Comparison of ENCODE assay signal across 8 mouse cellular contexts in genomic region chr5:115076144-115076901, GRCm38 (mm10). TPM values are rescaled to one million over a fixed set of nuclear protein-coding genes. Genes with fewer than 3 reads are reported as not detected.
DNase-seq lines count a peak whose midpoint lies in the region; ATAC-seq and TF ChIP-seq lines count a peak whose summit lies in the region.
"Had no signal": no experiment of that assay in that cellular context is flagged by ENCODE, and none has a peak within 500 bp of the region (broad histone marks: within the 10 kb centered on the region; RNA-seq: fewer than 3 reads in every experiment).

No protein-coding gene starts in this region.

- no peak overlapping the region for H3K9ac ChIP-seq in liver, embryonic 14.5 days (replicated peaks)

- H3K4me2 ChIP-seq in liver, embryonic 14.5 days (ENCODE audit: low read depth) = peak overlapping the region; percentile 0; the same call in 1 of the 2 replicates

- TF ChIP-seq CTCF in liver, embryonic 14.5 days (IDR thresholded peaks at IDR 0.05; ENCODE audit: low read depth) = peak; percentile 90

- H3K4me1 ChIP-seq in liver, embryonic 14.5 days (replicated peaks; ENCODE audit: control insufficient read depth in 2 of 2, insufficient read depth in 2 of 2, low read length in 1 of 2) = peaks cover 52 to 56% of the 10 kb centered on the region in 2 experiments

- peak; percentile 61 for TF ChIP-seq EP300 in liver, embryonic 14.5 days (IDR thresholded peaks at IDR 0.05; ENCODE audit: low read depth)

- peak overlapping the region; percentile 71 for H3K27ac ChIP-seq in liver, embryonic 14.5 days

- peak; percentile 49; the same call in 1 of the 2 replicates for ATAC-seq in liver, embryonic 14.5 days (ENCODE audit: insufficient read depth)

- WGBS in liver, embryonic 14.5 days (ENCODE audit: insufficient replicate concordance) = 34% methylated on average over 5 of the region's 5 CpGs

- peaks cover 22% of the 10 kb centered on the region for H3K36me3 ChIP-seq in liver, embryonic 14.5 days (replicated peaks; ENCODE audit: control insufficient read depth, insufficient read depth, low read depth)

- no peak overlapping the region for H3K4me3 ChIP-seq in liver, embryonic 14.5 days (ENCODE audit: insufficient read depth in 1 of 2, low read depth in 2 of 2, low read length in 2 of 2)

- DNase-seq in urinary bladder, postnatal 25 days (ENCODE audit: low spot score) = peak; percentile 61
- no peak for DNase-seq in urinary bladder, postnatal 10 days (ENCODE audit: low spot score)
- DNase-seq in adrenal gland, adult 8-10 months = peak; percentile 45
- peak; percentile 40 for DNase-seq in embryo, embryonic 11.5 days (ENCODE audit: low read depth, low spot score)
- DNase-seq in kidney, adult 9 months = peak; percentile 77
- DNase-seq in liver, embryonic 14.5 days (ENCODE audit: low read depth in 3 of 3, low spot score in 3 of 3) = peak in 2 of 3 experiments; percentile 59 to 69
- DNase-seq in retina, postnatal 1 day = peak; percentile 70

- no peaks in the 10 kb centered on the region for H3K27me3 ChIP-seq in liver, embryonic 14.5 days (ENCODE audit: control insufficient read depth, insufficient read depth, low read length)

- H3K9me3 ChIP-seq in liver, embryonic 14.5 days (ENCODE audit: control insufficient read depth, low read length) = no peaks in the 10 kb centered on the region

RNA-seq across cellular contexts. Expression of gene Gm10401, which starts 21.8 kb away (rescaled TPM):
- total RNA-seq in adrenal gland, adult 8-10 months (2022) = not detected
- polyA plus RNA-seq in liver, embryonic 14.5 days (2012; rRNA removed) = 0.07 TPM in 1 of 2 replicates, not detected in the other
- 11.9 and 14.0 TPM in 2 replicates for polyA plus RNA-seq in liver, embryonic 14.5 days (2014; fragmentation: Nextera tagmentation; extraction: Ambion mirVana)
- total RNA-seq: layer of hippocampus, adult 18-20 months had no signal

RNA-seq across cellular contexts. Expression of gene Acads, which starts 42.8 kb away (rescaled TPM):
- total RNA-seq in adrenal gland, adult 8-10 months (2022) = 100 to 1,000 TPM; 122 to 219 (median 173) TPM
- polyA plus RNA-seq in liver, embryonic 14.5 days (2012; rRNA removed) = 26.0 and 26.4 TPM in 2 replicates
- polyA plus RNA-seq in liver, embryonic 14.5 days (2014; fragmentation: Nextera tagmentation; extraction: Ambion mirVana) = 21.2 and 22.9 TPM in 2 replicates

RNA-seq across cellular contexts. Expression of gene Unc119b, which starts 58.5 kb away (rescaled TPM):
- total RNA-seq in adrenal gland, adult 8-10 months (2022) = 10 to 100 TPM; 38.8 to 51.9 (median 45.7) TPM
- 6.2 and 6.3 TPM in 2 replicates for polyA plus RNA-seq in liver, embryonic 14.5 days (2012; rRNA removed)
- 5.6 and 7.5 TPM in 2 replicates for polyA plus RNA-seq in liver, embryonic 14.5 days (2014; fragmentation: Nextera tagmentation; extraction: Ambion mirVana)
